In genomic region chr4:41087459-41088298, GRCm38 (mm10) we compare ENCODE assay signal across 20 mouse cellular contexts. TPM values are rescaled to one million over a fixed set of nuclear protein-coding genes. Genes with fewer than 3 reads are reported as not detected.
DNase-seq lines count a peak whose midpoint lies in the region; ATAC-seq and TF ChIP-seq lines count a peak whose summit lies in the region.
"Had no signal": no experiment of that assay in that cellular context is flagged by ENCODE, and none has a peak within 500 bp of the region (broad histone marks: within the 10 kb centered on the region; RNA-seq: fewer than 3 reads in every experiment).

No protein-coding gene starts in this region.

- 0 out of 2 replicates have a peak, but pooled peaks cover 20% of the 10 kb centered on the region for H3K27me3 ChIP-seq in heart, embryonic 12.5 days (replicated peaks)
- no peaks in the 10 kb centered on the region for H3K27me3 ChIP-seq in G1E (ENCODE audit: insufficient read depth, low read length)
- H3K27me3 ChIP-seq in erythroblast, embryonic 14.5 days (ENCODE audit: control insufficient read depth), result no peaks in the 10 kb centered on the region
- H3K27me3 ChIP-seq: embryonic facial prominence, embryonic 15.5 days had no signal

- H3K4me1 ChIP-seq in heart, embryonic 12.5 days (replicated peaks), result peaks cover 14% of the 10 kb centered on the region
- H3K4me1 ChIP-seq in G1E (ENCODE audit: insufficient read depth, low read depth, low read length), result peaks cover 72% of the 10 kb centered on the region
- H3K4me1 ChIP-seq in erythroblast, embryonic 14.5 days (ENCODE audit: control insufficient read depth), result peaks cover 95% of the 10 kb centered on the region
- H3K4me1 ChIP-seq: megakaryocyte, embryonic 14.5 days had no signal

- WGBS in heart, embryonic 12.5 days, result 66% methylated on average over 16 of the region's 16 CpGs

- TF ChIP-seq CTCF in G1E (IDR thresholded peaks at IDR 0.05; ENCODE audit: low read depth, low read length), result no peak

- no peaks in the 10 kb centered on the region for H3K9me3 ChIP-seq in heart, embryonic 12.5 days (replicated peaks)
- H3K9me3 ChIP-seq in G1E (replicated peaks), result no peaks in the 10 kb centered on the region
- H3K9me3 ChIP-seq in erythroblast, embryonic 14.5 days (ENCODE audit: control insufficient read depth, low read length), result peaks cover 3% of the 10 kb centered on the region; the same call in 1 of the 2 replicates
- H3K9me3 ChIP-seq: embryonic facial prominence, embryonic 15.5 days had no signal

- intact Hi-C loops in heart, postnatal 25 days (cut with DNase I), result no loop called here

- DNase-seq in heart, postnatal 25 days (ENCODE audit: low spot score), result no peak
- DNase-seq in G1E (ENCODE audit: low spot score), result peak; percentile 52
- DNase-seq in adrenal gland, postnatal 25 days, result no peak
- no peak for DNase-seq in right cerebral cortex, postnatal 25 days
- no peak for DNase-seq in cerebellum, postnatal 4 days (ENCODE audit: low spot score in 2 of 2)
- DNase-seq: cerebellum, postnatal 25 days; forebrain, postnatal 0 days; gastrocnemius, postnatal 36 days; heart, postnatal 10 days; lung, adult 18-20 months; right cerebral cortex, postnatal 4 days; thymus, adult 18-20 months had no signal

- peak overlapping the region; percentile 46 for H3K27ac ChIP-seq in heart, embryonic 12.5 days (ENCODE audit: poor library complexity, severe bottlenecking)
- H3K27ac ChIP-seq: embryonic facial prominence, embryonic 15.5 days; layer of hippocampus, adult 2 months had no signal

- H3K9ac ChIP-seq in heart, embryonic 12.5 days, result no peak overlapping the region
- H3K9ac ChIP-seq: embryonic facial prominence, embryonic 15.5 days; forebrain, postnatal 0 days had no signal

- no peaks in the 10 kb centered on the region for H3K36me3 ChIP-seq in heart, embryonic 12.5 days
- no peaks in the 10 kb centered on the region for H3K36me3 ChIP-seq in G1E (replicated peaks)
- H3K36me3 ChIP-seq in erythroblast, embryonic 14.5 days (ENCODE audit: control insufficient read depth), result peaks cover 19% of the 10 kb centered on the region
- H3K36me3 ChIP-seq: embryonic facial prominence, embryonic 15.5 days had no signal

- ATAC-seq in heart, embryonic 12.5 days (ENCODE audit: insufficient number of reproducible peaks, low FRiP score), result peak; percentile 92
- peak; percentile 70 for ATAC-seq in G1E (ENCODE audit: extremely low read depth, insufficient number of reproducible peaks, low FRiP score, poor library complexity, severe bottlenecking)
- peak; percentile 89 for ATAC-seq in megakaryocyte progenitor cell, adult 5-6 weeks (replicated peaks; ENCODE audit: poor library complexity)
- ATAC-seq: forebrain, postnatal 0 days; inflammation-experienced regulatory T-cells, adult 6 months had no signal

- no peak overlapping the region for H3K4me2 ChIP-seq in heart, embryonic 12.5 days
- H3K4me2 ChIP-seq: embryonic facial prominence, embryonic 15.5 days had no signal

- no peak overlapping the region for H3K4me3 ChIP-seq in heart, embryonic 12.5 days
- peak overlapping the region; percentile 13; the same call in 1 of the 2 replicates for H3K4me3 ChIP-seq in G1E (ENCODE audit: low read depth, low read length)
- H3K4me3 ChIP-seq in erythroblast, embryonic 14.5 days (replicated peaks), result peak overlapping the region; percentile 49
- H3K4me3 ChIP-seq: embryonic facial prominence, embryonic 15.5 days; layer of hippocampus, adult 2 months; megakaryocyte, embryonic 14.5 days had no signal

RNA-seq across cellular contexts. Expression of gene Aqp3, which starts 10.3 kb away (rescaled TPM):
- polyA plus RNA-seq in heart, embryonic 12.5 days (2016; fragmentation: Nextera tagmentation; extraction: Ambion mirVana), result 2.2 and 2.6 TPM in 2 replicates
- not detected for total RNA-seq in heart, postnatal 25 days (2021)
- not detected in 2 replicates for total RNA-seq in G1E (2014; fragmentation: Nextera tagmentation)
- total RNA-seq in G1E (2017), result 0.76 and 0.98 TPM in 2 replicates
- polyA plus RNA-seq in G1E (2012), result 1.1 and 1.9 TPM in 2 replicates
- 3.0 and 4.8 TPM in 2 replicates for polyA plus RNA-seq in erythroblast, embryonic 14.5 days (2012)
- not detected in 2 replicates for total RNA-seq in megakaryocyte progenitor cell, adult 5-6 weeks (2015)
- total RNA-seq in megakaryocyte progenitor cell, adult 5-6 weeks (2017), result not detected in 2 replicates
- not detected in 2 replicates for total RNA-seq in adrenal gland, postnatal 25 days (2021)
- total RNA-seq: forebrain, postnatal 0 days; gastrocnemius, postnatal 36 days; layer of hippocampus, adult 2 months; left cerebral cortex, postnatal 10 days had no signal

RNA-seq across cellular contexts. Expression of gene Nol6, which starts 36.6 kb away (rescaled TPM):
- 21.6 and 22.0 TPM in 2 replicates for polyA plus RNA-seq in heart, embryonic 12.5 days (2016; fragmentation: Nextera tagmentation; extraction: Ambion mirVana)
- total RNA-seq in heart, postnatal 25 days (2021), result 10 to 100 TPM; 14.5 to 15.3 TPM
- 28.5 and 29.9 TPM in 2 replicates for total RNA-seq in G1E (2014; fragmentation: Nextera tagmentation)
- 14.8 and 15.9 TPM in 2 replicates for total RNA-seq in G1E (2017)
- polyA plus RNA-seq in G1E (2012), result 73.1 and 82.3 TPM in 2 replicates
- polyA plus RNA-seq in erythroblast, embryonic 14.5 days (2012), result 1.3 and 1.6 TPM in 2 replicates
- total RNA-seq in megakaryocyte progenitor cell, adult 5-6 weeks (2015), result 20.3 and 22.8 TPM in 2 replicates
- 20.5 and 22.4 TPM in 2 replicates for total RNA-seq in megakaryocyte progenitor cell, adult 5-6 weeks (2017)
- 56.1 and 57.0 TPM in 2 replicates for total RNA-seq in adrenal gland, postnatal 25 days (2021)

RNA-seq across cellular contexts. Expression of gene Aqp7, which starts 39.7 kb away (rescaled TPM):
- polyA plus RNA-seq in heart, embryonic 12.5 days (2016; fragmentation: Nextera tagmentation; extraction: Ambion mirVana), result 0.09 TPM in 1 of 2 replicates, not detected in the other
- 10 to 100 TPM; 31.8 to 33.7 TPM for total RNA-seq in heart, postnatal 25 days (2021)
- total RNA-seq in G1E (2014; fragmentation: Nextera tagmentation), result not detected in 2 replicates
- total RNA-seq in G1E (2017), result not detected in 2 replicates
- polyA plus RNA-seq in G1E (2012), result not detected in 2 replicates
- polyA plus RNA-seq in erythroblast, embryonic 14.5 days (2012), result not detected in 2 replicates
- total RNA-seq in megakaryocyte progenitor cell, adult 5-6 weeks (2015), result 0.20 TPM in 1 of 2 replicates, not detected in the other
- total RNA-seq in megakaryocyte progenitor cell, adult 5-6 weeks (2017), result not detected in 2 replicates
- 18.6 and 20.6 TPM in 2 replicates for total RNA-seq in adrenal gland, postnatal 25 days (2021)
- total RNA-seq: forebrain, postnatal 0 days; left cerebral cortex, postnatal 10 days had no signal
- polyA plus RNA-seq: forebrain, postnatal 0 days had no signal

RNA-seq across cellular contexts. Expression of gene Ube2r2, which starts 47.9 kb away (rescaled TPM):
- polyA plus RNA-seq in heart, embryonic 12.5 days (2016; fragmentation: Nextera tagmentation; extraction: Ambion mirVana), result 77.4 and 87.7 TPM in 2 replicates
- 100 to 1,000 TPM; 121 to 131 TPM for total RNA-seq in heart, postnatal 25 days (2021)
- 220 and 322 TPM in 2 replicates for total RNA-seq in G1E (2014; fragmentation: Nextera tagmentation)
- total RNA-seq in G1E (2017), result 35.7 and 44.8 TPM in 2 replicates
- polyA plus RNA-seq in G1E (2012), result 40.8 and 40.9 TPM in 2 replicates
- polyA plus RNA-seq in erythroblast, embryonic 14.5 days (2012), result 15.9 and 16.5 TPM in 2 replicates
- 131 and 149 TPM in 2 replicates for total RNA-seq in megakaryocyte progenitor cell, adult 5-6 weeks (2015)
- 29.9 and 33.4 TPM in 2 replicates for total RNA-seq in megakaryocyte progenitor cell, adult 5-6 weeks (2017)
- total RNA-seq in adrenal gland, postnatal 25 days (2021), result 105 and 106 TPM in 2 replicates

Comparison
In these comparisons a context has a peak if more than half of its experiments do, and no peak if none do; other contexts are left out.
1. RNA of gene Aqp7, which starts 39.7 kb away (total RNA-seq): 31.8 to 33.7 TPM in heart, postnatal 25 days and 18.6 to 20.6 TPM in adrenal gland, postnatal 25 days; not detected in G1E and 0.20 TPM in megakaryocyte progenitor cell, adult 5-6 weeks; every median in the first group is over 10 times any median in the second.
2. Peak in every context shown above with its lines, with median percentiles within 50 percentile points of each other: ATAC-seq.